Mouse (Mus musculus): Measurements from ENCODE around the gene Krt16.

DNA sequence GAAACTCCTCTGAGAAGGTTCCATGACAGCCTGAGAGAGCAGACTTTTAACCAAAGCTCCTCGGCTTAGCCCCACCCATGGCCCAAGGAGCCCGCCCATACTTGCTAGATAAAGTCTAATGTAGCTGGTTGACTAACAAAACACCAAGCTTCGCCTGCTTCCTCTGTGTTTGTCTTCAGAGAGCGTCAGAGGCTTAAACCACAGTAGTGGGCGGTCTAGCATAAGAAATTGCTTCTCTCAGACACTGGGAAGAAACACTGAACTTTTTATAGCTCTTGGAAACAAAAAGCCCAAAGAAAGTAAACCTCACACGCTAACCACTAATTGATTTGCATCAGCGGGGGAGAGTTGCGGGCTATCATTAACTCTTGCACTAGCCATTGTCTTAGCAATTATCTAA is 27.0 kb downstream of the Krt16 start:
- no peak for TF ChIP-seq GATA1 (IDR thresholded peaks at IDR 0.05; ENCODE audit: borderline replicate concordance, low read length)
- TF ChIP-seq CTCF (IDR thresholded peaks at IDR 0.05; ENCODE audit: low read depth, low read length) = no peak
- TF ChIP-seq POLR2AphosphoS5 (IDR thresholded peaks at IDR 0.05; ENCODE audit: insufficient replicate concordance, low read depth, low read length) = no peak
- no peak for TF ChIP-seq TAL1 (conservative IDR thresholded peaks at IDR 0.05; ENCODE audit: low read depth, low read length)
- no peak for TF ChIP-seq GATA2 (IDR thresholded peaks at IDR 0.05; ENCODE audit: borderline replicate concordance, low read depth, low read length)
